ENCODE assay signal across 14 mouse cellular contexts in the genomic region with DNA sequence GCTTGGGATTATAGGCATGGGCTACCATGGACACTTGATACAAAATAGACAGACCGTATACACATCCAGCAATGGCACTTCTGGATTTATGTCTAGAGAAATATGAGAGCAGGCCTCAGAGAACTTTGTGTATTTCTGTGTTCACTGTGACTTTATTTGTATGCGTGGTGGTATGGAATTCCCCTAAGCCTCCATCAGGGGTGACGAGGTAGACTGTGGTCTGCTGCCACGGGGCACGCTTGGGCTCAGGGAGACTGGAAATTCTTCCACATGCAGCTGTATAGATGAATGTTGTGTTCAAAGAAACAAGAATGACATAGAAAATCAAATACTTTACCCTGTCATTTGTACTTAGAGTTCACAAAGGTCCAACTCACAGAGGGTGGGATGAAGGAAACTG.
"Had no signal": no experiment of that assay in that cellular context is flagged by ENCODE, and none has a peak within 500 bp of the region (broad histone marks: within the 10 kb centered on the region; RNA-seq: fewer than 3 reads in every experiment).

No protein-coding gene starts in this region.

- H3K27ac ChIP-seq: layer of hippocampus, adult 2 months; left cerebral cortex, adult 2 months; limb, embryonic 10.5 days; lung, embryonic 15.5 days; midbrain, embryonic 13.5 days; neural tube, embryonic 15.5 days had no signal

- H3K4me3 ChIP-seq: layer of hippocampus, adult 2 months; left cerebral cortex, adult 2 months; limb, embryonic 10.5 days; lung, embryonic 15.5 days; midbrain, embryonic 13.5 days; myocyte; neural tube, embryonic 15.5 days had no signal

- H3K4me2 ChIP-seq: liver, embryonic 11.5 days; lung, embryonic 15.5 days; midbrain, embryonic 13.5 days; neural tube, embryonic 15.5 days had no signal

- DNase-seq: kidney, postnatal 10 days; kidney, postnatal 4 days; lung, postnatal 14 days; right cerebral cortex, adult 18-20 months; right cerebral cortex, postnatal 25 days; thymus, postnatal 4 days had no signal

- H3K4me1 ChIP-seq: limb, embryonic 10.5 days; lung, embryonic 15.5 days; midbrain, embryonic 13.5 days; neural tube, embryonic 15.5 days had no signal

- H3K9ac ChIP-seq: lung, embryonic 15.5 days; midbrain, embryonic 13.5 days; neural tube, embryonic 15.5 days had no signal

- H3K9me3 ChIP-seq: limb, embryonic 10.5 days; lung, embryonic 15.5 days; midbrain, embryonic 13.5 days; neural tube, embryonic 15.5 days had no signal

- H3K27me3 ChIP-seq: lung, embryonic 15.5 days; midbrain, embryonic 13.5 days; neural tube, embryonic 15.5 days had no signal
